Mouse (Mus musculus) ovary, postnatal 14 days (tissue): Measurements from ENCODE around the gene Ttc28.

Experiments used
- DNase-seq: peaks from one replicate; pipeline ENCODE4 v3.0.0; 2022; ENCODE audit warnings: low spot score

Gene Ttc28

GRCm38 (mm10) chr5:110888596-110888995 is 9.0 kb downstream of the Ttc28 start:
- no peak for DNase-seq

- no peak for DNase-seq
These were observed 10.3 kb downstream of the Ttc28 start for GRCm38 (mm10) chr5:110889945-110890344.

GRCm38 (mm10) chr5:110890561-110890960 is 11.0 kb downstream of the Ttc28 start:
- no peak for DNase-seq

GRCm38 (mm10) chr5:110897114-110897788 is 17.6 kb downstream of the Ttc28 start:
- DNase-seq: no peak

GRCm38 (mm10) chr5:110898169-110898568 is 18.6 kb downstream of the Ttc28 start:
- no peak for DNase-seq

- no peak for DNase-seq
These were observed 19.2 kb downstream of the Ttc28 start for GRCm38 (mm10) chr5:110898785-110899184.

- DNase-seq: no peak
These were observed 20.7 kb downstream of the Ttc28 start for GRCm38 (mm10) chr5:110900331-110900730.

- DNase-seq: no peak
These were observed 27.1 kb downstream of the Ttc28 start for GRCm38 (mm10) chr5:110906708-110907107.

GRCm38 (mm10) chr5:110908879-110909278 is 29.3 kb downstream of the Ttc28 start:
- no peak for DNase-seq

- DNase-seq: no peak
These were observed 30.5 kb downstream of the Ttc28 start for GRCm38 (mm10) chr5:110909955-110910589.

- DNase-seq: no peak
These were observed 35.3 kb downstream of the Ttc28 start for GRCm38 (mm10) chr5:110914859-110915258.

GRCm38 (mm10) chr5:110916241-110916640 is 36.6 kb downstream of the Ttc28 start:
- no peak for DNase-seq

GRCm38 (mm10) chr5:110919541-110919940 is 39.9 kb downstream of the Ttc28 start:
- DNase-seq: no peak

GRCm38 (mm10) chr5:110923336-110923735 is 43.7 kb downstream of the Ttc28 start:
- no peak for DNase-seq

GRCm38 (mm10) chr5:110924636-110925035 is 45.0 kb downstream of the Ttc28 start:
- no peak for DNase-seq

- no peak for DNase-seq
These were observed 46.2 kb downstream of the Ttc28 start for GRCm38 (mm10) chr5:110925804-110926203.

GRCm38 (mm10) chr5:110928289-110928688 is 48.7 kb downstream of the Ttc28 start:
- DNase-seq: no peak

GRCm38 (mm10) chr5:110929306-110929705 is 49.7 kb downstream of the Ttc28 start:
- DNase-seq: no peak

- no peak for DNase-seq
These were observed 57.0 kb downstream of the Ttc28 start for GRCm38 (mm10) chr5:110936606-110937005.

- no peak for DNase-seq
These were observed 64.7 kb downstream of the Ttc28 start for GRCm38 (mm10) chr5:110944326-110944725.

- DNase-seq: no peak
These were observed 69.1 kb downstream of the Ttc28 start for GRCm38 (mm10) chr5:110948476-110949399.

GRCm38 (mm10) chr5:110949791-110950190 is 70.2 kb downstream of the Ttc28 start:
- DNase-seq: no peak

- no peak for DNase-seq
These were observed 78.6 kb downstream of the Ttc28 start for GRCm38 (mm10) chr5:110958196-110958595.
